Mouse (Mus musculus) heart, embryonic 12.5 days (tissue): ENCODE measurements around the gene Srm. TPM values are rescaled to one million over a fixed set of nuclear protein-coding genes. Genes with fewer than 3 reads are reported as not detected.
A peak's percentile ranks its signal among the peaks of the same experiment; 100 is the strongest.

Source experiments
- ATAC-seq: fragments of 200-750 bp; cut with Nextera tagmentation; 2 replicates; pipeline ENCODE4 v1.8.0; 2017; ENCODE audit warnings: moderate TSS enrichment, moderate library complexity; ENCODE audit not compliant: insufficient number of reproducible peaks, low FRiP score
- H3K27ac ChIP-seq: fragments of 300-500 bp; sonication (generic); 2 replicates; pipeline ENCODE4 v1.5.1; 2016; ENCODE audit warnings: mild to moderate bottlenecking, moderate library complexity; ENCODE audit not compliant: poor library complexity, severe bottlenecking
- H3K27me3 ChIP-seq: fragments of 300-500 bp; sonication (generic); replicated peaks from 2 replicates; pipeline ENCODE4 v1.6.1; 2016; ENCODE audit warnings: mild to moderate bottlenecking, moderate library complexity
- H3K36me3 ChIP-seq: fragments of 300-500 bp; sonication (generic); 2 replicates; pipeline ENCODE4 v1.6.1; 2016; ENCODE audit warnings: mild to moderate bottlenecking, moderate library complexity
- H3K4me1 ChIP-seq: fragments of 300-500 bp; sonication (generic); replicated peaks from 2 replicates; pipeline ENCODE4 v1.6.1; 2016; ENCODE audit warnings: mild to moderate bottlenecking
- H3K4me2 ChIP-seq: fragments of 300-500 bp; sonication (generic); 2 replicates; pipeline ENCODE4 v1.6.1; 2016; ENCODE audit warnings: mild to moderate bottlenecking, moderate library complexity
- H3K4me3 ChIP-seq: fragments of 300-500 bp; sonication (generic); 2 replicates; pipeline ENCODE4 v1.5.1; 2016; ENCODE audit warnings: mild to moderate bottlenecking
- H3K9ac ChIP-seq: fragments of 300-500 bp; sonication (generic); 2 replicates; pipeline ENCODE4 v1.6.1; 2016; ENCODE audit warnings: mild to moderate bottlenecking, moderate library complexity
- H3K9me3 ChIP-seq: fragments of 300-500 bp; sonication (generic); replicated peaks from 2 replicates; pipeline ENCODE4 v1.6.1; 2016; ENCODE audit warnings: mild to moderate bottlenecking, moderate library complexity
- WGBS: fragments of 180-500 bp; shearing (Covaris S2); methylation state at CpG from one replicate; pipeline ENCODE4 v1.1.7; 2016; 5-methylcytosine and 5-hydroxymethylcytosine counted together
- polyA plus RNA-seq: library from polyadenylated mRNA; unstranded; fragments of >200 nt; fragmentation: Nextera tagmentation; extraction: Ambion mirVana; gene quantifications from 2 replicates; pipeline ENCODE4 v1.2.1, GENCODE M21; 2016

The Srm gene
- polyA plus RNA-seq: 129 and 135 TPM in 2 replicates

GRCm38 (mm10) chr4:148591171-148591630, at the start of gene Srm:
Gene Srm (plus strand): TSS chr4:148591503.
- Histone ChIP-seq H3K27me3 (no peaks in the 10 kb centered on the region), H3K9ac (peak within 1 kb of the TSS; percentile 88), H3K27ac (peak within 1 kb of the TSS; percentile 70), H3K4me3 (peak within 1 kb of the TSS; percentile 95), H3K4me1 (peaks cover 23% of the 10 kb centered on the region), H3K4me2 (peak within 1 kb of the TSS; percentile 94), H3K36me3 (peaks cover 35% of the 10 kb centered on the region), H3K9me3 (no peaks in the 10 kb centered on the region)
- peak; percentile 99 for ATAC-seq
- under 1% methylated on average over 50 of the region's 50 CpGs for WGBS

- peaks cover 94% of the 10 kb centered on the region for H3K36me3 ChIP-seq
- H3K27me3 ChIP-seq: no peaks in the 10 kb centered on the region
- H3K4me1 ChIP-seq: no peaks in the 10 kb centered on the region
- H3K9ac ChIP-seq: no peak overlapping the region
- H3K9me3 ChIP-seq: no peaks in the 10 kb centered on the region
- ATAC-seq: no peak
- WGBS: 89% methylated on average over 4 of the region's 4 CpGs
- no peak overlapping the region for H3K27ac ChIP-seq
- H3K4me3 ChIP-seq: no peak overlapping the region
- H3K4me2 ChIP-seq: no peak overlapping the region
Measured at GRCm38 (mm10) chr4:148549106-148549505, 42.2 kb upstream of the Srm start.

- peak; percentile 30; the same call in 1 of the 2 replicates for ATAC-seq
- WGBS: 22% methylated on average over 6 of the region's 6 CpGs
Measured at GRCm38 (mm10) chr4:148557766-148558165, 33.5 kb upstream of the Srm start.

GRCm38 (mm10) chr4:148558297-148559000, 32.9 kb upstream of the Srm start, which contains the start of gene Exosc10:
Gene Exosc10 (plus strand): TSS chr4:148558429.
- peak within 1 kb of the TSS; percentile 78 for H3K4me3 ChIP-seq
- peak within 1 kb of the TSS; percentile 80 for H3K27ac ChIP-seq
- no peaks in the 10 kb centered on the region; the same call in 1 of the 2 replicates for H3K4me1 ChIP-seq
- no peaks in the 10 kb centered on the region for H3K27me3 ChIP-seq
- no peaks in the 10 kb centered on the region for H3K9me3 ChIP-seq
- peak within 1 kb of the TSS; percentile 90 for H3K9ac ChIP-seq
- ATAC-seq: peak; percentile 91
- H3K4me2 ChIP-seq: peak within 1 kb of the TSS; percentile 70
- H3K36me3 ChIP-seq: peaks cover 73% of the 10 kb centered on the region
- WGBS: under 1% methylated on average over 63 of the region's 63 CpGs

More at GRCm38 (mm10) chr4:148557766-148558165, 33.5 kb upstream of the Srm start:
- H3K27me3 ChIP-seq: no peaks in the 10 kb centered on the region
- peak overlapping the region; percentile 78 for H3K4me3 ChIP-seq
- H3K4me1 ChIP-seq: no peaks in the 10 kb centered on the region; the same call in 1 of the 2 replicates
- H3K4me2 ChIP-seq: peak overlapping the region; percentile 70
- no peak overlapping the region for H3K27ac ChIP-seq
- peaks cover 73% of the 10 kb centered on the region for H3K36me3 ChIP-seq
- no peaks in the 10 kb centered on the region for H3K9me3 ChIP-seq
- H3K9ac ChIP-seq: peak overlapping the region; percentile 90

GRCm38 (mm10) chr4:148562676-148563075, 28.6 kb upstream of the Srm start:
- Histone ChIP-seq H3K4me3 (no peak overlapping the region), H3K4me2 (no peak overlapping the region), H3K36me3 (peaks cover 80% of the 10 kb centered on the region), H3K4me1 (no peaks in the 10 kb centered on the region; the same call in 1 of the 2 replicates), H3K27me3 (no peaks in the 10 kb centered on the region), H3K9me3 (no peaks in the 10 kb centered on the region), H3K9ac (no peak overlapping the region), H3K27ac (no peak overlapping the region)
- no peak for ATAC-seq
- 92% methylated on average over 17 of the region's 17 CpGs for WGBS

GRCm38 (mm10) chr4:148563595-148563994, 27.7 kb upstream of the Srm start:
- no peaks in the 10 kb centered on the region for H3K9me3 ChIP-seq
- no peak for ATAC-seq
- 95% methylated on average over 12 of the region's 12 CpGs for WGBS

GRCm38 (mm10) chr4:148570138-148570537, 21.2 kb upstream of the Srm start:
- H3K27me3 ChIP-seq: no peaks in the 10 kb centered on the region
- ATAC-seq: no peak
- no peak overlapping the region for H3K9ac ChIP-seq
- H3K4me2 ChIP-seq: no peak overlapping the region
- peaks cover 98% of the 10 kb centered on the region for H3K36me3 ChIP-seq
- H3K4me1 ChIP-seq: no peaks in the 10 kb centered on the region
- no peaks in the 10 kb centered on the region for H3K9me3 ChIP-seq
- H3K4me3 ChIP-seq: no peak overlapping the region
- no peak overlapping the region for H3K27ac ChIP-seq
- 83% methylated on average over 10 of the region's 10 CpGs for WGBS

More at GRCm38 (mm10) chr4:148563595-148563994, 27.7 kb upstream of the Srm start:
- Histone ChIP-seq H3K4me1 (no peaks in the 10 kb centered on the region), H3K27ac (no peak overlapping the region), H3K9ac (no peak overlapping the region), H3K36me3 (peaks cover 89% of the 10 kb centered on the region), H3K4me3 (no peak overlapping the region), H3K4me2 (no peak overlapping the region), H3K27me3 (no peaks in the 10 kb centered on the region)

GRCm38 (mm10) chr4:148570693-148571295, 20.5 kb upstream of the Srm start:
- peaks cover 98% of the 10 kb centered on the region for H3K36me3 ChIP-seq
- H3K27me3 ChIP-seq: no peaks in the 10 kb centered on the region
- WGBS: 93% methylated on average over 9 of the region's 9 CpGs
- H3K4me1 ChIP-seq: no peaks in the 10 kb centered on the region
- H3K9me3 ChIP-seq: no peaks in the 10 kb centered on the region
- H3K4me3 ChIP-seq: no peak overlapping the region
- no peak overlapping the region for H3K27ac ChIP-seq
- ATAC-seq: no peak
- no peak overlapping the region for H3K9ac ChIP-seq
- H3K4me2 ChIP-seq: no peak overlapping the region

- Histone ChIP-seq H3K27ac (no peak overlapping the region), H3K4me3 (no peak overlapping the region), H3K4me2 (no peak overlapping the region), H3K27me3 (no peaks in the 10 kb centered on the region), H3K9me3 (no peaks in the 10 kb centered on the region), H3K36me3 (peaks cover 97% of the 10 kb centered on the region), H3K9ac (no peak overlapping the region), H3K4me1 (no peaks in the 10 kb centered on the region)
- ATAC-seq: no peak
- WGBS: 79% methylated on average over 7 of the region's 7 CpGs
Measured at GRCm38 (mm10) chr4:148573222-148573621, 18.1 kb upstream of the Srm start.

- Histone ChIP-seq H3K9ac (no peak overlapping the region), H3K4me1 (peaks cover 8% of the 10 kb centered on the region; the same call in 1 of the 2 replicates), H3K4me3 (no peak overlapping the region), H3K27me3 (no peaks in the 10 kb centered on the region), H3K36me3 (peaks cover 76% of the 10 kb centered on the region), H3K27ac (no peak overlapping the region), H3K9me3 (no peaks in the 10 kb centered on the region), H3K4me2 (no peak overlapping the region)
- WGBS: 88% methylated on average over 9 of the region's 9 CpGs
- no peak for ATAC-seq
Measured at GRCm38 (mm10) chr4:148580765-148581164, 10.5 kb upstream of the Srm start.

- Histone ChIP-seq H3K4me2 (no peak overlapping the region), H3K27me3 (no peaks in the 10 kb centered on the region), H3K9ac (no peak overlapping the region), H3K4me3 (no peak overlapping the region), H3K4me1 (peaks cover 8% of the 10 kb centered on the region; the same call in 1 of the 2 replicates), H3K27ac (no peak overlapping the region), H3K9me3 (no peaks in the 10 kb centered on the region), H3K36me3 (peaks cover 70% of the 10 kb centered on the region)
- ATAC-seq: no peak
- WGBS: 90% methylated on average over 5 of the region's 5 CpGs
Measured at GRCm38 (mm10) chr4:148581422-148581821, 9.9 kb upstream of the Srm start.
